Mouse (Mus musculus): ENCODE results near the gene Aipl1. TPM values are rescaled to one million over a fixed set of nuclear protein-coding genes. Genes with fewer than 3 reads are reported as not detected.

The Aipl1 gene
- polyA plus RNA-seq, 1 experiment from 2014 or later: 0.09 TPM

DNA sequence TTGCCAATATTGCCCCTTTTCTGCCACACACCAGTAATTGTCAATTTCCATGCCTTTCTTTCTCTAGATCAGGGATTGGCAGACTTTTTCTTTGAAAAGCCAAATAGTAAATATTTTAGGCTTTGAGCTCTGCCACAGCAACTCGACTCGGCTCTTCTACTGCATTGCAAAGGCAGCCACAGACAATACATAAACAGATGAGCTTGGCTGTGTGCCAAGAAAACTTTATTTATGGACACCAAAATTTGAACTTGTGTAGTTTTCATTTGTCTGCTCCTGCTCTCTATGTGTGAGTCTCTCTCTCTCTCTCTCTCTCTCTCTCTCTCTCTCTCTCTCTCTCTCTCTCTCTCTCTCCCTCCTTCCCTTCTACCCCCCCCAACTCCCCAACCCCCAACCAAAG is 17.9 kb upstream of the Aipl1 start:
- no peak overlapping the region for H3K4me2 ChIP-seq (replicated peaks; ENCODE audit: low read depth, low read length)
- no peak overlapping the region for H3K4me3 ChIP-seq (ENCODE audit: low read length)
- no peaks in the 10 kb centered on the region for H3K36me3 ChIP-seq (ENCODE audit: control insufficient read depth, insufficient read depth, low read length)
- no peak overlapping the region for H3K27ac ChIP-seq (ENCODE audit: low read depth, low read length)
- peaks cover 19% of the 10 kb centered on the region; the same call in 1 of the 2 replicates for H3K27me3 ChIP-seq (ENCODE audit: control insufficient read depth, insufficient read depth, low read length)
- no peak overlapping the region for H3K9ac ChIP-seq (ENCODE audit: low read depth, low read length)
- no peak for ATAC-seq (ENCODE audit: low FRiP score, low TSS enrichment)
- H3K4me1 ChIP-seq (ENCODE audit: control insufficient read depth, insufficient read depth, low read length): peaks cover 8% of the 10 kb centered on the region; the same call in 1 of the 2 replicates
- WGBS: 25% methylated on average over 2 of the region's 2 CpGs
- no peaks in the 10 kb centered on the region for H3K9me3 ChIP-seq (ENCODE audit: control insufficient read depth, low read length)

GRCm38 (mm10) chr11:72052636-72053035 is 15.3 kb upstream of the Aipl1 start:
- H3K9me3 ChIP-seq (ENCODE audit: control insufficient read depth, low read length): no peaks in the 10 kb centered on the region
- H3K9ac ChIP-seq (ENCODE audit: low read depth, low read length): no peak overlapping the region
- no peak overlapping the region for H3K27ac ChIP-seq (ENCODE audit: low read depth, low read length)
- no peak overlapping the region for H3K4me2 ChIP-seq (replicated peaks; ENCODE audit: low read depth, low read length)
- WGBS: 19% methylated on average over 5 of the region's 5 CpGs
- no peak overlapping the region for H3K4me3 ChIP-seq (ENCODE audit: low read length)
- no peaks in the 10 kb centered on the region for H3K36me3 ChIP-seq (ENCODE audit: control insufficient read depth, insufficient read depth, low read length)
- no peak for ATAC-seq (ENCODE audit: low FRiP score, low TSS enrichment)
- peaks cover 25% of the 10 kb centered on the region; the same call in 1 of the 2 replicates for H3K27me3 ChIP-seq (ENCODE audit: control insufficient read depth, insufficient read depth, low read length)
- peaks cover 8% of the 10 kb centered on the region; the same call in 1 of the 2 replicates for H3K4me1 ChIP-seq (ENCODE audit: control insufficient read depth, insufficient read depth, low read length)

GRCm38 (mm10) chr11:72052221-72052620 is 14.9 kb upstream of the Aipl1 start:
- no peak for ATAC-seq (ENCODE audit: low FRiP score, low TSS enrichment)

DNA sequence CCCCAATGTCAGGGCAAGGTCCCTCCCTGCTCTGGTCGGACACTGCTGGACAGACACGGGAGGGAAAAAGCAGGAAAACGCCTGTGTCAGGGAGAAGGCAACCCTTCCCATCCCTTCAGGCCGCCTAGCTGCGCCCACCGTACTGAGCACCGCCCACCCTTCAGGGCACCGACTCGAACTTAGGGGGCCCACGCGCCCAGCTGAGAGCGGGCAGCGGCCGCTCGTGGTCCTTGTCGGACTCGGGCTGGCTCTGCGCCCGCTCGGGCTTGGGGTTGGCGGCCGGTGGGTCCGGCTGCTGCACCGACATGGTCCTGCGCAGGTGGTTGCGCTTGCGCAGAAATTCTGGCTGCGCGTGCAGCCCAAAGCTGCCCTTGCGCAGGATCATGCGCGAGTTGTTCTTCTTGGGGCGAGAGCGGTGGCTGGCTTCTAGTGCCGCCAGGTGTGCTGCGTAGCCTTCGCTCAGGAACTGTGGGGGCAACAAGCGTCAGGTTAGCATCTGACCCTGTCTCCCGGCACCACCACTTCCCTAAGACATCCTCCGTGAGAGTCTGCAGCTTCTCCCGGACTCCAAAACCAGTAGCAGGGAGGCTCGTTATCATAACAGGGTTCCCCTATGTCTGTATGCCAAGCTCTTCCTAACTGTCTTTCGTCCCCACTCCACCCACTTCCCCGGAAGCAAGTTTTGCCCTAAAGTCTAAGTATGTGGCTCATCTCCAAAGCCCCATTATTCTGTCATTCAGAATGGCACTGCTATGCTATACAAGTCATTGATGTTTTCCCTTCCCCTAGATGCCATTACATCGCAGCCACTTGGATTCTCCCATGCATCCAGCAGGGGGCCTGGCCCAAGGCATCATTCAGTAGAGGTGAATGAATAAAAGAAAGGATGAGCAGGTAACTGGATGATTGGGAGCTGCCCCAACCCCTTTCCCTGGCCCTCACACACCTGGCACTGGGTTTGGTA is 13.9 kb upstream of the Aipl1 start:
- Histone ChIP-seq H3K9me3 (ENCODE audit: control insufficient read depth, low read length) (no peaks in the 10 kb centered on the region), H3K27ac (ENCODE audit: low read depth, low read length) (no peak overlapping the region), H3K4me2 (replicated peaks; ENCODE audit: low read depth, low read length) (peak overlapping the region; percentile 94), H3K9ac (ENCODE audit: low read depth, low read length) (peak overlapping the region; percentile 57), H3K4me1 (ENCODE audit: control insufficient read depth, insufficient read depth, low read length) (peaks cover 8% of the 10 kb centered on the region; the same call in 1 of the 2 replicates), H3K4me3 (ENCODE audit: low read length) (peak overlapping the region; percentile 56), H3K27me3 (ENCODE audit: control insufficient read depth, insufficient read depth, low read length) (peaks cover 25% of the 10 kb centered on the region; the same call in 1 of the 2 replicates), H3K36me3 (ENCODE audit: control insufficient read depth, insufficient read depth, low read length) (peaks cover 3% of the 10 kb centered on the region)
- peak; percentile 41 for ATAC-seq (ENCODE audit: low FRiP score, low TSS enrichment)
- 2% methylated on average over 44 of the region's 45 CpGs for WGBS

More at GRCm38 (mm10) chr11:72052221-72052620, 14.9 kb upstream of the Aipl1 start:
- Histone ChIP-seq H3K4me1 (ENCODE audit: control insufficient read depth, insufficient read depth, low read length) (peaks cover 8% of the 10 kb centered on the region; the same call in 1 of the 2 replicates), H3K9ac (ENCODE audit: low read depth, low read length) (no peak overlapping the region), H3K4me3 (ENCODE audit: low read length) (no peak overlapping the region), H3K27ac (ENCODE audit: low read depth, low read length) (no peak overlapping the region), H3K4me2 (replicated peaks; ENCODE audit: low read depth, low read length) (no peak overlapping the region), H3K27me3 (ENCODE audit: control insufficient read depth, insufficient read depth, low read length) (peaks cover 25% of the 10 kb centered on the region; the same call in 1 of the 2 replicates), H3K36me3 (ENCODE audit: control insufficient read depth, insufficient read depth, low read length) (no peaks in the 10 kb centered on the region), H3K9me3 (ENCODE audit: control insufficient read depth, low read length) (no peaks in the 10 kb centered on the region)
- WGBS: 65% methylated on average over 3 of the region's 3 CpGs

DNA sequence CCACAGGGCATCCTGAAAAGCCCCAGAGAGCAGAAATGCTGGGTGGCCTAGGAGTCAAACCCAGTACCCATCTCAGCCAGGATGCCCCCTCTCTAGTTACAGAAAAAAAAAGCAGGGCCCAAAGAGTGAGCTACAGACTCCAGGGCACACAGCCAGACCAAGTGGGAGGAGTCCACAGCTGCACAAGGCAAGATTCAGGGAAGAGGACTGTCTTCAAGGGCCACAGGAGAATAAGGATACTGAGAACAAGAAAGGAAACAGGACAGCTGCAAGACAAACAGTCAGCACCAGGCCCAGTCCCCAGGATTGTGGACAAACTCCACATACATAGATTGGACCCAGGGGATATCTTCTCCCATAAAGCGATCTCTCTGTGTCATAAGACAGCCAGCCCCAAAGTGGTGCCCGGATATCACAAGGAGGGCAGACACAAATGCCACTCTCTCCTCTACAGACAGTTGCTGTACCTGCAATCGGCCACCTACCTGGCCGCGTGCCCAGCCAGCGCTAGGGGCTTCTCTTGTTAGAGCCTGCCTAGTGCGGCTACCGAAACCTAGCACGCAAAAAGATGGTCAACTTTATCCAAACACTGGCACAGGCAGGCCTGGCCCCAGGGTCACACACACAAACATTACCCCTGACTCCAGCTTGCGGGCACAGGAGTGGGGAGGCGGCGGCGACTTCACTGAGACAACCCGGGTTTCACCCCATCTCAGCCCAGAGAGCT is 13.0 kb upstream of the Aipl1 start:
- Histone ChIP-seq H3K9me3 (ENCODE audit: control insufficient read depth, low read length) (no peaks in the 10 kb centered on the region), H3K4me3 (ENCODE audit: low read length) (peak overlapping the region; percentile 56), H3K36me3 (ENCODE audit: control insufficient read depth, insufficient read depth, low read length) (peaks cover 11% of the 10 kb centered on the region), H3K9ac (ENCODE audit: low read depth, low read length) (peak overlapping the region; percentile 57; the same call in 1 of the 2 replicates), H3K4me2 (replicated peaks; ENCODE audit: low read depth, low read length) (peak overlapping the region; percentile 94), H3K27ac (ENCODE audit: low read depth, low read length) (no peak overlapping the region), H3K27me3 (ENCODE audit: control insufficient read depth, insufficient read depth, low read length) (peaks cover 25% of the 10 kb centered on the region; the same call in 1 of the 2 replicates), H3K4me1 (ENCODE audit: control insufficient read depth, insufficient read depth, low read length) (peaks cover 8% of the 10 kb centered on the region; the same call in 1 of the 2 replicates)
- ATAC-seq (ENCODE audit: low FRiP score, low TSS enrichment): no peak; the same call in 1 of the 2 replicates
- WGBS: 18% methylated on average over 14 of the region's 14 CpGs

- H3K4me3 ChIP-seq (ENCODE audit: low read length): no peak overlapping the region
- peaks cover 19% of the 10 kb centered on the region for H3K36me3 ChIP-seq (ENCODE audit: control insufficient read depth, insufficient read depth, low read length)
- H3K27me3 ChIP-seq (ENCODE audit: control insufficient read depth, insufficient read depth, low read length): peaks cover 25% of the 10 kb centered on the region; the same call in 1 of the 2 replicates
- peaks cover 8% of the 10 kb centered on the region; the same call in 1 of the 2 replicates for H3K4me1 ChIP-seq (ENCODE audit: control insufficient read depth, insufficient read depth, low read length)
- H3K4me2 ChIP-seq (replicated peaks; ENCODE audit: low read depth, low read length): no peak overlapping the region
- H3K9me3 ChIP-seq (ENCODE audit: control insufficient read depth, low read length): no peaks in the 10 kb centered on the region
- 75% methylated on average over 8 of the region's 8 CpGs for WGBS
- no peak overlapping the region for H3K27ac ChIP-seq (ENCODE audit: low read depth, low read length)
- no peak overlapping the region for H3K9ac ChIP-seq (ENCODE audit: low read depth, low read length)
- no peak for ATAC-seq (ENCODE audit: low FRiP score, low TSS enrichment)
Measured at GRCm38 (mm10) chr11:72049171-72049759, 12.0 kb upstream of the Aipl1 start.

GRCm38 (mm10) chr11:72048730-72049129 is 11.4 kb upstream of the Aipl1 start:
- peaks cover 21% of the 10 kb centered on the region; the same call in 1 of the 2 replicates for H3K27me3 ChIP-seq (ENCODE audit: control insufficient read depth, insufficient read depth, low read length)
- WGBS: 67% methylated on average over 6 of the region's 6 CpGs
- no peak overlapping the region for H3K27ac ChIP-seq (ENCODE audit: low read depth, low read length)
- ATAC-seq (ENCODE audit: low FRiP score, low TSS enrichment): no peak
- H3K4me1 ChIP-seq (ENCODE audit: control insufficient read depth, insufficient read depth, low read length): peaks cover 8% of the 10 kb centered on the region; the same call in 1 of the 2 replicates
- no peak overlapping the region for H3K4me3 ChIP-seq (ENCODE audit: low read length)
- peaks cover 19% of the 10 kb centered on the region for H3K36me3 ChIP-seq (ENCODE audit: control insufficient read depth, insufficient read depth, low read length)
- no peaks in the 10 kb centered on the region for H3K9me3 ChIP-seq (ENCODE audit: control insufficient read depth, low read length)
- no peak overlapping the region for H3K9ac ChIP-seq (ENCODE audit: low read depth, low read length)
- no peak overlapping the region for H3K4me2 ChIP-seq (replicated peaks; ENCODE audit: low read depth, low read length)

- H3K4me2 ChIP-seq (replicated peaks; ENCODE audit: low read depth, low read length): no peak overlapping the region
- 89% methylated on average over 3 of the region's 3 CpGs for WGBS
- peaks cover 19% of the 10 kb centered on the region for H3K36me3 ChIP-seq (ENCODE audit: control insufficient read depth, insufficient read depth, low read length)
- no peak for ATAC-seq (ENCODE audit: low FRiP score, low TSS enrichment)
- 0 out of 2 replicates have a peak, but pooled peaks cover 1% of the 10 kb centered on the region for H3K27me3 ChIP-seq (ENCODE audit: control insufficient read depth, insufficient read depth, low read length)
- H3K27ac ChIP-seq (ENCODE audit: low read depth, low read length): no peak overlapping the region
- peaks cover 23% of the 10 kb centered on the region for H3K4me1 ChIP-seq (ENCODE audit: control insufficient read depth, insufficient read depth, low read length)
- H3K4me3 ChIP-seq (ENCODE audit: low read length): no peak overlapping the region
- no peak overlapping the region for H3K9ac ChIP-seq (ENCODE audit: low read depth, low read length)
- no peaks in the 10 kb centered on the region for H3K9me3 ChIP-seq (ENCODE audit: control insufficient read depth, low read length)
Measured at GRCm38 (mm10) chr11:72044231-72044630, 6.9 kb upstream of the Aipl1 start.
